Mouse (Mus musculus) E14TG2a.4 (cell line): ENCODE results near the gene Dap3.

ENCODE experiments used
- H3K27me3 ChIP-seq: 2 replicates; pipeline ENCODE4 v1.6.1; 2014; ENCODE audit warnings: low read length, control low read depth; ENCODE audit not compliant: insufficient read depth
- H3K36me3 ChIP-seq: 2 replicates; pipeline ENCODE4 v1.6.1; 2014; ENCODE audit warnings: low read length, control low read depth; ENCODE audit not compliant: insufficient read depth
- H3K4me1 ChIP-seq: replicated peaks from 2 replicates; pipeline ENCODE4 v1.6.1; 2014; ENCODE audit warnings: low read depth, low read length, control low read depth
- H3K4me3 ChIP-seq: replicated peaks from 2 replicates; pipeline ENCODE4 v1.5.1; 2014; ENCODE audit warnings: mild to moderate bottlenecking, low read length
- H3K9me3 ChIP-seq: 2 replicates; pipeline ENCODE4 v1.6.1; 2014; ENCODE audit warnings: low read length, control low read depth
- CTCF ChIP-seq: conservative IDR thresholded peaks from 2 replicates; pipeline ENCODE4 v1.5.1; 2014; ENCODE audit warnings: low read length
- NANOG ChIP-seq: IDR thresholded peaks from 2 replicates; pipeline ENCODE4 v1.6.1; 2014; ENCODE audit warnings: borderline replicate concordance, low read length, mixed read lengths
- POU5F1 ChIP-seq: IDR thresholded peaks from 2 replicates; pipeline ENCODE4 v1.6.1; 2014; ENCODE audit warnings: low read length, borderline replicate concordance

Dap3 gene

DNA sequence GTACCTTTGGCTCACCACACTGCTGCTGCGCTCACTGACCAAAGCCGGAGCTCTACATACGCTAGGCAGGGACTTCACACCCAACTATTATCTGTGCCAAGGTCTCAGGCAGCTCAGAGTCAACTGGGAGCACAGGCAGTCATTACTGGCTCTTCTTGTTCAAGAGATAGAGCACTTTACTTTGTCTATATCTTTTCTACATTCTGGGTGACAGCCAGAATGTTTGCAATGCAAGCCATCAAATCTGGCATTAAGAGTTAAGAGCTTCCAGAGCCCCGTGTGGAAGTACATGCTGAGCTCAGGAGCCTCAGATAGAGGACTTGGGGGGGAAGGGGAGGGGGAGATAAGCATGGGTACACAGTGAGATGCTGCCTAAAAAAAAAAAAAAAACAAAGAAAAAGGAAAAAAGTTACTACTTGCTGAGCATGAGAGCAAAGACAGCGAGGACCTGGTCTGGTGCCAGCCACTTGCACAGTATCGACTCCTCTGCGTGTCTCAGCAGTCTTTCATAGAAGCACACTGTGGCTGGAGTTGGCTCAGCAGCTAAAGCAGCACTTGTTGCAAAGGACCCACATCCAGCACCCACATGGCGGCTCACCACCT, 26.9 kb downstream of the Dap3 start:
- Histone ChIP-seq H3K4me1 (peaks cover 4% of the 10 kb centered on the region), H3K27me3 (no peaks in the 10 kb centered on the region), H3K4me3 (no peak overlapping the region), H3K36me3 (peaks cover 90% of the 10 kb centered on the region), H3K9me3 (peaks cover 20% of the 10 kb centered on the region)
- TF ChIP-seq CTCF = no peak
- no peak for TF ChIP-seq NANOG
- no peak for TF ChIP-seq POU5F1

DNA sequence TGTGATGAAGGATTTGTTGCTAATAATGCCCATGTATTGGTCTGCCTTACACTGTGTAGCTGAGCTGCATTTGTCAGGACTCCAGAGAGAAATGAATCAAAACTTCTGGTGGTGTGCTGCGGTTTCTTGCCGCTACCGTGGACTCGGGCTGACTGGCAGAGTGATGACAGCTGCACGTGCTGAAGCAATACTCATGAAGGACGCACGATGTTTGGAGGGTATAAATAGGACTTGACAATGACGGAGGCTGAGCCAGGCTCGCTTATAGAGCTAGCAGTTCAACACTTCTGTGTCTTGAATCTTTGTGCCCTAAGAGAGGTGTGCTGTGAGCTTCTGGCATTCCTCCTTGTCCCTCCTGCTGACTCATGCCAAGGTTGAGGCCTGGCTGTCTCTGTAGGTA, 29.6 kb downstream of the Dap3 start:
- Histone ChIP-seq H3K27me3 (no peaks in the 10 kb centered on the region), H3K9me3 (peaks cover 20% of the 10 kb centered on the region), H3K4me1 (peaks cover 7% of the 10 kb centered on the region), H3K4me3 (no peak overlapping the region), H3K36me3 (peaks cover 69% of the 10 kb centered on the region)
- TF ChIP-seq NANOG (no peak), POU5F1 (no peak), CTCF (no peak)

DNA sequence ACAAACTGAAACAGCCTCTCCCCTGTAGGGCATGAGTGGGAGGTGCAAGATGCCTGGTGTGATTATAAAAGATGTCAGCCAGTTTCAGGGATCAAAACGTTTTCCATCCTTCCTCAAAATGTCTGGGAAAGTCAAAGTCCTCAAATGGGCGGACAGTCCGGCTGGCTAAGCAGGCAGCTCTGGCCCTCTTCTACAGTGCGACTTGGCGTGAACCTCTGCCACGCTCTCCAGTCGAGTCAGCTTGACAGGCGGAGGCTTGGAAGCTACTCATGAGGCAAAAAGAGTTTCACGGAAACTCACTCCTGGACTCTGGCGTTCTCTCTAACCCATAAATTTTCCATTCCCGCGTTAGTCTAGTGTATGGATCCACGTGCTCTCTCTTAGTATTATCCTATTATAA, 32.0 kb downstream of the Dap3 start:
- TF ChIP-seq CTCF (no peak), NANOG (no peak), POU5F1 (no peak)
- H3K27me3 ChIP-seq = no peaks in the 10 kb centered on the region
- peaks cover 20% of the 10 kb centered on the region for H3K9me3 ChIP-seq
- peaks cover 53% of the 10 kb centered on the region for H3K36me3 ChIP-seq
- no peak overlapping the region for H3K4me3 ChIP-seq
- peaks cover 10% of the 10 kb centered on the region for H3K4me1 ChIP-seq

GRCm38 (mm10) chr3:88914384-88914810, 36.6 kb downstream of the Dap3 start:
- peak overlapping the region; percentile 97 for H3K4me3 ChIP-seq
- no peak for TF ChIP-seq NANOG
- TF ChIP-seq CTCF = no peak
- TF ChIP-seq POU5F1 = no peak
- H3K36me3 ChIP-seq = peaks cover 51% of the 10 kb centered on the region
- no peaks in the 10 kb centered on the region for H3K27me3 ChIP-seq
- no peaks in the 10 kb centered on the region for H3K9me3 ChIP-seq
- H3K4me1 ChIP-seq = peaks cover 47% of the 10 kb centered on the region

- TF ChIP-seq CTCF (no peak), NANOG (no peak), POU5F1 (no peak)
- peaks cover 56% of the 10 kb centered on the region for H3K36me3 ChIP-seq
- H3K9me3 ChIP-seq = no peaks in the 10 kb centered on the region
Measured at GRCm38 (mm10) chr3:88913511-88914383, 37.2 kb downstream of the Dap3 start, which contains the start of gene Msto1. Msto1 (minus strand) TSS chr3:88913999.

DNA sequence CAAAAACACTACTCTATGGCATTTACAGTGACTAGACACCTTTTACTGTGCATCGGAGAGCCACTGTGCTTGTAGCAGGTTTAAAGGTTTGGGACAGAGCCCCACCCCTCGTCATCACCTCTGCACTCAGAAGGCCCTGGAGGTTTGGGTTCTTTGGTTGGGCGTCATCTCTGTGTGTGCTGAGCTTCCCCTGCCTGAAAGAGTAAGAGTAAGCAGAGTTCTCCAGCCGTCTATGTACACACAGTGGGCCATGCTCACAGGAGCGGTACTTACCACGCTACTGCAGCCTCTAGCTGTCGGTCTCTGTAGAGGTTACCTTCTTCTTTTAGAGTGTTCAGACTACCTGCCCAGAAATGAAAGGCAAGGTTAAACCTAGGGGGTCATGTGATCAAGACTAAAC, 38.4 kb downstream of the Dap3 start:
- H3K9me3 ChIP-seq = no peaks in the 10 kb centered on the region
- TF ChIP-seq CTCF (no peak), NANOG (no peak), POU5F1 (no peak)
- H3K4me3 ChIP-seq = peak overlapping the region; percentile 97
- no peaks in the 10 kb centered on the region for H3K27me3 ChIP-seq
- H3K36me3 ChIP-seq = peaks cover 67% of the 10 kb centered on the region
- H3K4me1 ChIP-seq = peaks cover 60% of the 10 kb centered on the region

More at GRCm38 (mm10) chr3:88913511-88914383, 37.2 kb downstream of the Dap3 start, which contains the start of gene Msto1:
- Histone ChIP-seq H3K4me1 (peaks cover 49% of the 10 kb centered on the region), H3K27me3 (no peaks in the 10 kb centered on the region), H3K4me3 (peak within 1 kb of the TSS; percentile 97)

GRCm38 (mm10) chr3:88906393-88907159, 44.4 kb downstream of the Dap3 start:
- peaks cover 72% of the 10 kb centered on the region for H3K4me1 ChIP-seq
- TF ChIP-seq NANOG = no peak
- TF ChIP-seq POU5F1 = no peak
- H3K27me3 ChIP-seq = no peaks in the 10 kb centered on the region
- H3K36me3 ChIP-seq = peaks cover 99% of the 10 kb centered on the region
- H3K4me3 ChIP-seq = no peak overlapping the region
- no peaks in the 10 kb centered on the region for H3K9me3 ChIP-seq

DNA sequence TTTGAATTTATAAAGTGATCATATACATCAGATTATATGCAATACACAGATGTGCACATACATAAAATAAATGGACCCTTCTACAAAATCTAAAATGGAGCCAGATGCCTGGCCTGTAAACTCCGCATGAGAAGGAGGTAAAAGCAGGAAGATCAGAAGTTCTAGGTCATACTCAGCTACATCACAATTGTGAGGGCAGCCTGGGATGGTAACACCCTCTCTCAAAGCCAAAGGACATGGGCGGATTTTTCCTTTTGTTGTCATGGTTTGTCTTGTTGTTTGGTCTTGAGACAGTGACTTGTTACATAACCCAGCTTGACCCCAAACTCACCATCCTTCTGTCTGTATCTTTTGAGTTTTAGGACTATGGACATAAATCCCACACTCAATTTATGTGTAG, 45.2 kb downstream of the Dap3 start:
- TF ChIP-seq CTCF (no peak), POU5F1 (no peak), NANOG (no peak)
- peaks cover 97% of the 10 kb centered on the region for H3K36me3 ChIP-seq
- H3K27me3 ChIP-seq = no peaks in the 10 kb centered on the region
- no peaks in the 10 kb centered on the region for H3K9me3 ChIP-seq
- H3K4me3 ChIP-seq = no peak overlapping the region
- H3K4me1 ChIP-seq = peaks cover 63% of the 10 kb centered on the region
